Mouse (Mus musculus) kidney, postnatal 25 days (tissue): Measurements from ENCODE around the gene Nxpe4.

Experiments
- DNase-seq, 2 experiments: peaks; one replicate each; pipeline ENCODE4 v3.0.0; 2021; ENCODE audit warnings: mixed read lengths in 2 of 2

Gene Nxpe4

GRCm38 (mm10) chr9:48241791-48242190, 80.0 kb downstream of the Nxpe4 start:
- DNase-seq: no peak

- DNase-seq: no peak
These were observed 80.9 kb downstream of the Nxpe4 start for GRCm38 (mm10) chr9:48242756-48243155.

- no peak for DNase-seq
These were observed 82.4 kb downstream of the Nxpe4 start for GRCm38 (mm10) chr9:48244175-48244574.

GRCm38 (mm10) chr9:48245525-48245924, 83.7 kb downstream of the Nxpe4 start:
- DNase-seq: no peak

- DNase-seq: no peak
These were observed 85.5 kb downstream of the Nxpe4 start for GRCm38 (mm10) chr9:48247276-48247675.

- DNase-seq: no peak
These were observed 90.4 kb downstream of the Nxpe4 start for GRCm38 (mm10) chr9:48252236-48252635.

GRCm38 (mm10) chr9:48257001-48257400, 95.2 kb downstream of the Nxpe4 start:
- DNase-seq: no peak

- peak in 1 of 2 experiments; percentile 13 for DNase-seq
These were observed 96.1 kb downstream of the Nxpe4 start for GRCm38 (mm10) chr9:48257741-48258423.

- DNase-seq: no peak
These were observed 102.8 kb downstream of the Nxpe4 start for GRCm38 (mm10) chr9:48264616-48265015.

- DNase-seq: no peak
These were observed 103.7 kb downstream of the Nxpe4 start for GRCm38 (mm10) chr9:48265491-48265890.

- peak; percentile 70 to 80 for DNase-seq
These were observed 104.6 kb downstream of the Nxpe4 start for GRCm38 (mm10) chr9:48266286-48267027.

GRCm38 (mm10) chr9:48267028-48267441, 105.2 kb downstream of the Nxpe4 start:
- DNase-seq: peak; percentile 50 to 74

GRCm38 (mm10) chr9:48267960-48268359, 106.1 kb downstream of the Nxpe4 start:
- no peak for DNase-seq

GRCm38 (mm10) chr9:48276831-48277230, 115.0 kb downstream of the Nxpe4 start:
- no peak for DNase-seq

- no peak for DNase-seq
These were observed 122.4 kb downstream of the Nxpe4 start for GRCm38 (mm10) chr9:48284221-48284620.

GRCm38 (mm10) chr9:48290281-48290680, 128.5 kb downstream of the Nxpe4 start:
- DNase-seq: no peak

GRCm38 (mm10) chr9:48294754-48295153, 132.9 kb downstream of the Nxpe4 start:
- no peak for DNase-seq

- DNase-seq: no peak
These were observed 137.2 kb downstream of the Nxpe4 start for GRCm38 (mm10) chr9:48298983-48299382.

- peak; percentile 23 to 67 for DNase-seq
These were observed 141.7 kb downstream of the Nxpe4 start for GRCm38 (mm10) chr9:48303564-48303963.

GRCm38 (mm10) chr9:48311241-48311640, 149.4 kb downstream of the Nxpe4 start:
- no peak for DNase-seq

GRCm38 (mm10) chr9:48314194-48314593, 152.4 kb downstream of the Nxpe4 start:
- DNase-seq: peak; percentile 43 to 51

GRCm38 (mm10) chr9:48315825-48316224, 154.0 kb downstream of the Nxpe4 start:
- DNase-seq: peak in 1 of 2 experiments; percentile 15

- peak; percentile 4 to 41 for DNase-seq
These were observed 164.5 kb downstream of the Nxpe4 start for GRCm38 (mm10) chr9:48326338-48326737.

GRCm38 (mm10) chr9:48329597-48329996, 167.8 kb downstream of the Nxpe4 start:
- no peak for DNase-seq
